Mouse (Mus musculus): Measurements from ENCODE around the gene Slc9a8. TPM values are rescaled to one million over a fixed set of nuclear protein-coding genes. Genes with fewer than 3 reads are reported as not detected.

The Slc9a8 gene
- total and polyA plus RNA-seq, 3 experiments, result 16.7 to 25.8 TPM; not detected in 1

GRCm38 (mm10) chr2:167503253-167503895 lies 81.9 kb downstream of the Slc9a8 start (continued):
- TF ChIP-seq SIN3A (IDR thresholded peaks at IDR 0.05; ENCODE audit: low read length), result peak; percentile 25; the same call in 1 of the 2 replicates
- TF ChIP-seq TBP (IDR thresholded peaks at IDR 0.05; ENCODE audit: low read depth, low read length), result 0 out of 2 replicates have a peak, but pooled peaks have one; percentile 32
- no peak for TF ChIP-seq GABPA (IDR thresholded peaks at IDR 0.05; ENCODE audit: low read depth, low read length)
- no peak for TF ChIP-seq SMC3 (IDR thresholded peaks at IDR 0.05; ENCODE audit: low read depth, low read length)
- no peak for TF ChIP-seq GATA1 (IDR thresholded peaks at IDR 0.05; ENCODE audit: low read depth, low read length)
- peak; percentile 72 for TF ChIP-seq HCFC1 (IDR thresholded peaks at IDR 0.05; ENCODE audit: low read depth, low read length)
- TF ChIP-seq ZNF384 (IDR thresholded peaks at IDR 0.05; ENCODE audit: low read depth, low read length), result no peak
- peak; percentile 73 for TF ChIP-seq NELFE (IDR thresholded peaks at IDR 0.05; ENCODE audit: low read depth, low read length)
- no peak for TF ChIP-seq MEF2A (IDR thresholded peaks at IDR 0.05; ENCODE audit: extremely low read depth, insufficient replicate concordance, low read depth, low read length, poor library complexity, severe bottlenecking)
- no peak for TF ChIP-seq CTCF (IDR thresholded peaks at IDR 0.05 in 2 of 3, conservative IDR thresholded peaks at IDR 0.05 in 1 of 3; ENCODE audit: control insufficient read depth in 1 of 3, insufficient read depth in 1 of 3, low read depth in 2 of 3, low read length in 3 of 3, poor library complexity in 1 of 3, severe bottlenecking in 1 of 3)
- TF ChIP-seq USF1 (IDR thresholded peaks at IDR 0.05; ENCODE audit: low read depth, low read length), result no peak; the same call in 1 of the 2 replicates
- TF ChIP-seq POLR2AphosphoS2 (IDR thresholded peaks at IDR 0.05; ENCODE audit: low read length), result peak; percentile 67; the same call in 1 of the 2 replicates
- TF ChIP-seq TAL1 (IDR thresholded peaks at IDR 0.05; ENCODE audit: low read length), result no peak
- no peak for TF ChIP-seq POLR2AphosphoS5 (IDR thresholded peaks at IDR 0.05; ENCODE audit: borderline replicate concordance, low read depth, low read length)
- TF ChIP-seq ZMIZ1 (IDR thresholded peaks at IDR 0.05; ENCODE audit: low read depth, low read length), result peak; percentile 82; the same call in 1 of the 2 replicates
- TF ChIP-seq USF2 (IDR thresholded peaks at IDR 0.05; ENCODE audit: borderline replicate concordance in 1 of 2, insufficient read depth in 1 of 2, low read depth in 1 of 2, low read length in 2 of 2), result no peak
- peak; percentile 48; the same call in 1 of the 2 replicates for TF ChIP-seq CHD1 (IDR thresholded peaks at IDR 0.05; ENCODE audit: low read depth, low read length)

GRCm38 (mm10) chr2:167503896-167504349 lies 82.4 kb downstream of the Slc9a8 start:
- Histone ChIP-seq H3K4me1 (ENCODE audit: control insufficient read depth in 1 of 2, insufficient read depth in 2 of 2, low read length in 2 of 2) (peaks cover 14 to 27% of the 10 kb centered on the region in 2 experiments), H3K4me3 (ENCODE audit: control insufficient read depth in 1 of 2, insufficient read depth in 1 of 2, low read depth in 2 of 2, low read length in 2 of 2) (peak overlapping the region; percentile 94 to 99)
- DNase-seq (ENCODE audit: low read depth, low spot score), result no peak

More at GRCm38 (mm10) chr2:167503896-167504349, 82.4 kb downstream of the Slc9a8 start:
- H3K27ac ChIP-seq (ENCODE audit: control insufficient read depth, low read depth, low read length), result peak overlapping the region; percentile 65; the same call in 1 of the 2 replicates
- no peaks in the 10 kb centered on the region for H3K27me3 ChIP-seq (ENCODE audit: control insufficient read depth in 1 of 2, insufficient read depth in 2 of 2, low read length in 2 of 2)
- H3K79me2 ChIP-seq (ENCODE audit: control insufficient read depth, insufficient read depth, low read length, poor library complexity), result peaks cover 20% of the 10 kb centered on the region
- no peaks in the 10 kb centered on the region for H3K9me3 ChIP-seq (replicated peaks; ENCODE audit: insufficient read depth, low read length)
- H3K9ac ChIP-seq (ENCODE audit: control insufficient read depth, low read depth, low read length, poor library complexity, severe bottlenecking), result peak overlapping the region; percentile 98
- TF ChIP-seq GABPA (IDR thresholded peaks at IDR 0.05; ENCODE audit: low read depth, low read length), result no peak
- no peak for TF ChIP-seq ZKSCAN1 (IDR thresholded peaks at IDR 0.05; ENCODE audit: low read depth, low read length)
- no peak for TF ChIP-seq SIN3A (IDR thresholded peaks at IDR 0.05; ENCODE audit: low read length)
- no peak for TF ChIP-seq RAD21 (IDR thresholded peaks at IDR 0.05; ENCODE audit: low read depth, low read length)
- no peak for TF ChIP-seq UBTF (IDR thresholded peaks at IDR 0.05; ENCODE audit: borderline replicate concordance, insufficient read depth, low read depth, low read length)
- TF ChIP-seq MXI1 (IDR thresholded peaks at IDR 0.05; ENCODE audit: low read depth, low read length), result no peak
- TF ChIP-seq NRF1 (IDR thresholded peaks at IDR 0.05; ENCODE audit: insufficient read depth, low read depth, low read length, poor library complexity, severe bottlenecking), result no peak
- no peak for TF ChIP-seq MEF2A (IDR thresholded peaks at IDR 0.05; ENCODE audit: extremely low read depth, insufficient replicate concordance, low read depth, low read length, poor library complexity, severe bottlenecking)
- no peak for TF ChIP-seq ETS1 (IDR thresholded peaks at IDR 0.05; ENCODE audit: low read depth, low read length)
- H3K36me3 ChIP-seq (ENCODE audit: control insufficient read depth in 1 of 2, insufficient read depth in 2 of 2, low read length in 2 of 2), result peaks cover 7 to 17% of the 10 kb centered on the region in 2 experiments
